Mouse (Mus musculus) heart, embryonic 11.5 days (tissue): ENCODE measurements around the gene Olfr481. TPM values are rescaled to one million over a fixed set of nuclear protein-coding genes. Genes with fewer than 3 reads are reported as not detected.

ENCODE experiments used
- polyA plus RNA-seq: library from polyadenylated mRNA; unstranded; fragments of >200 nt; fragmentation: Nextera tagmentation; extraction: Ambion mirVana; gene quantifications from 2 replicates; pipeline ENCODE4 v1.2.1, GENCODE M21; 2014

The Olfr481 gene
- polyA plus RNA-seq, 1 experiment from 2014 or later = not detected

Other genes with a start within 250 kb of the Olfr481 start
- gene Olfr470, start 232.4 kb upstream of the Olfr481 start, polyA plus RNA-seq = not detected in 2 replicates
- gene Olfr472, start 182.0 kb upstream of the Olfr481 start, polyA plus RNA-seq = not detected in 2 replicates
- gene Olfr473, start 149.4 kb upstream of the Olfr481 start, polyA plus RNA-seq = not detected in 2 replicates
- gene Olfr474, start 125.2 kb upstream of the Olfr481 start, polyA plus RNA-seq = not detected in 2 replicates
- not detected in 2 replicates for gene Olfr476, start 115.1 kb upstream of the Olfr481 start, polyA plus RNA-seq
- not detected in 2 replicates for gene Olfr477, start 93.2 kb upstream of the Olfr481 start, polyA plus RNA-seq
- not detected in 2 replicates for gene Olfr478, start 45.9 kb upstream of the Olfr481 start, polyA plus RNA-seq
- not detected in 2 replicates for gene Olfr479, start 29.2 kb upstream of the Olfr481 start, polyA plus RNA-seq
- not detected in 2 replicates for gene Olfr480, start 12.5 kb upstream of the Olfr481 start, polyA plus RNA-seq
- not detected in 2 replicates for gene Olfr482, start 17.7 kb downstream of the Olfr481 start, polyA plus RNA-seq
- gene Olfr483, start 21.0 kb downstream of the Olfr481 start, polyA plus RNA-seq = not detected in 2 replicates
- not detected in 2 replicates for gene Olfr484, start 47.6 kb downstream of the Olfr481 start, polyA plus RNA-seq
- not detected in 2 replicates for gene Olfr485, start 80.0 kb downstream of the Olfr481 start, polyA plus RNA-seq
- gene Olfr486, start 92.9 kb downstream of the Olfr481 start, polyA plus RNA-seq = not detected in 2 replicates
- not detected in 2 replicates for gene Olfr487, start 134.8 kb downstream of the Olfr481 start, polyA plus RNA-seq
- gene Olfr488, start 178.5 kb downstream of the Olfr481 start, polyA plus RNA-seq = not detected in 2 replicates
- not detected in 2 replicates for gene Olfr490, start 209.1 kb downstream of the Olfr481 start, polyA plus RNA-seq
- not detected in 2 replicates for gene Olfr491, start 233.6 kb downstream of the Olfr481 start, polyA plus RNA-seq
- gene Olfr492, start 243.8 kb downstream of the Olfr481 start, polyA plus RNA-seq = not detected in 2 replicates